Mouse (Mus musculus) kidney, adult 2 months (tissue): ENCODE results near the gene Eva1c. TPM values are rescaled to one million over a fixed set of nuclear protein-coding genes. Genes with fewer than 3 reads are reported as not detected.
A peak's percentile ranks its signal among the peaks of the same experiment; 100 is the strongest.
"Not testable (repeated sequence)": the region's sequence is repeated elsewhere in the genome, so short reads cannot be mapped to it uniquely, and the experiment has no call there.

ENCODE experiments used
- DNase-seq: peaks from one replicate; pipeline ENCODE4 v3.0.0; 2021
- H3K27ac ChIP-seq: fragments of 200-500 bp; 2 replicates; pipeline ENCODE4 v1.5.1; 2012; ENCODE audit warnings: low read depth, low read length, control low read depth, inconsistent platforms; ENCODE audit not compliant: insufficient read depth
- H3K27me3 ChIP-seq: fragments of 200-500 bp; replicated peaks from 2 replicates; pipeline ENCODE4 v1.6.1; 2012; ENCODE audit warnings: mild to moderate bottlenecking, moderate library complexity, low read length, inconsistent platforms; ENCODE audit not compliant: control insufficient read depth, insufficient read depth
- H3K36me3 ChIP-seq: fragments of 200-500 bp; 2 replicates; pipeline ENCODE4 v1.6.1; 2012; ENCODE audit warnings: mild to moderate bottlenecking, moderate library complexity, low read length, inconsistent platforms; ENCODE audit not compliant: control insufficient read depth, insufficient read depth
- H3K4me1 ChIP-seq: fragments of 200-500 bp; 2 replicates; pipeline ENCODE4 v1.6.1; 2011; ENCODE audit warnings: low read length; ENCODE audit not compliant: control insufficient read depth, insufficient read depth
- H3K4me3 ChIP-seq: fragments of 200-500 bp; 2 replicates; pipeline ENCODE4 v1.5.1; 2011; ENCODE audit warnings: mild to moderate bottlenecking, low read depth, low read length, control low read depth; ENCODE audit not compliant: insufficient read depth
- CTCF ChIP-seq: fragments of 200-500 bp; conservative IDR thresholded peaks from 2 replicates; pipeline ENCODE4 v1.5.1; 2011; ENCODE audit warnings: low read depth, mild to moderate bottlenecking, control low read depth, low read length, moderate library complexity, mixed read lengths; ENCODE audit not compliant: insufficient read depth, insufficient read length
- POLR2A ChIP-seq: fragments of 200-500 bp; IDR thresholded peaks from one replicate; pipeline ENCODE4 v1.6.1; 2011; ENCODE audit warnings: low read depth, low read length, control low read depth
- WGBS: fragments of 180-500 bp; shearing (Covaris S2); methylation state at CpG from one replicate; pipeline ENCODE4 v1.1.7; 2018; 5-methylcytosine and 5-hydroxymethylcytosine counted together
- polyA plus RNA-seq: library from polyadenylated mRNA; depleted of rRNA; stranded (reverse); fragments of >200 nt; gene quantifications from 2 replicates; pipeline ENCODE4 v1.2.3, GENCODE M21; 2012

The Eva1c gene
- polyA plus RNA-seq, 1 experiment, result 5.8 TPM

- no peak for TF ChIP-seq CTCF
- TF ChIP-seq POLR2A, result no peak
- Histone ChIP-seq H3K4me1 (no peaks in the 10 kb centered on the region), H3K27ac (peak within 1 kb of the TSS; percentile 56), H3K27me3 (no peaks in the 10 kb centered on the region), H3K36me3 (no peaks in the 10 kb centered on the region), H3K4me3 (peak within 1 kb of the TSS; percentile 91)
- peak; percentile 99 for DNase-seq
- WGBS, result 1% methylated on average over 47 of the region's 47 CpGs
Observed at GRCm38 (mm10) chr16:90809975-90810715, 16.4 kb upstream of the Eva1c start, which contains the start of gene Urb1. Gene Urb1 (minus strand): TSS chr16:90810413.

- 42% methylated on average over 11 of the region's 11 CpGs for WGBS
- DNase-seq, result no peak
- no peak for TF ChIP-seq CTCF
- no peak for TF ChIP-seq POLR2A
- H3K4me1 ChIP-seq, result no peaks in the 10 kb centered on the region
- H3K27me3 ChIP-seq, result no peaks in the 10 kb centered on the region
- peak overlapping the region; percentile 23 for H3K4me3 ChIP-seq
- no peaks in the 10 kb centered on the region for H3K36me3 ChIP-seq
- H3K27ac ChIP-seq, result peak overlapping the region; percentile 56
Observed at GRCm38 (mm10) chr16:90810716-90811256, 15.7 kb upstream of the Eva1c start.

- Histone ChIP-seq H3K27ac (no peak overlapping the region), H3K27me3 (no peaks in the 10 kb centered on the region), H3K4me3 (no peak overlapping the region), H3K4me1 (no peaks in the 10 kb centered on the region), H3K36me3 (no peaks in the 10 kb centered on the region)
- TF ChIP-seq CTCF (no peak), POLR2A (no peak)
- no peak for DNase-seq
- WGBS, result 88% methylated on average over 5 of the region's 5 CpGs
Observed at GRCm38 (mm10) chr16:90812086-90812485, 14.4 kb upstream of the Eva1c start.

- 83% methylated on average over 6 of the region's 6 CpGs for WGBS
- Histone ChIP-seq H3K27ac (no peak overlapping the region), H3K36me3 (no peaks in the 10 kb centered on the region), H3K4me1 (no peaks in the 10 kb centered on the region), H3K4me3 (no peak overlapping the region), H3K27me3 (no peaks in the 10 kb centered on the region)
- no peak for DNase-seq
- TF ChIP-seq CTCF, result no peak
- TF ChIP-seq POLR2A, result no peak
Observed at GRCm38 (mm10) chr16:90820326-90820725, 6.2 kb upstream of the Eva1c start.

- TF ChIP-seq POLR2A, result no peak
- no peak for TF ChIP-seq CTCF
- 81% methylated on average over 14 of the region's 14 CpGs for WGBS
- no peaks in the 10 kb centered on the region for H3K4me1 ChIP-seq
- no peaks in the 10 kb centered on the region for H3K27me3 ChIP-seq
- H3K27ac ChIP-seq, result no peak overlapping the region
- H3K4me3 ChIP-seq, result no peak overlapping the region
- no peaks in the 10 kb centered on the region for H3K36me3 ChIP-seq
- no peak for DNase-seq
Observed at GRCm38 (mm10) chr16:90821046-90821697, 5.3 kb upstream of the Eva1c start.

- 91% methylated on average over 10 of the region's 10 CpGs for WGBS
- no peaks in the 10 kb centered on the region for H3K36me3 ChIP-seq
- H3K4me1 ChIP-seq, result no peaks in the 10 kb centered on the region
- DNase-seq, result no peak
- TF ChIP-seq CTCF (no peak), POLR2A (no peak)
- H3K27ac ChIP-seq, result no peak overlapping the region
- H3K4me3 ChIP-seq, result no peak overlapping the region
- H3K27me3 ChIP-seq, result no peaks in the 10 kb centered on the region
Observed at GRCm38 (mm10) chr16:90822284-90822935, 4.1 kb upstream of the Eva1c start.

- no peak overlapping the region for H3K4me3 ChIP-seq
- no peaks in the 10 kb centered on the region for H3K36me3 ChIP-seq
- no peak overlapping the region for H3K27ac ChIP-seq
- no peaks in the 10 kb centered on the region for H3K4me1 ChIP-seq
- H3K27me3 ChIP-seq, result no peaks in the 10 kb centered on the region
- TF ChIP-seq CTCF (no peak), POLR2A (no peak)
- 63% methylated on average over 7 of the region's 7 CpGs for WGBS
- no peak for DNase-seq
Observed at GRCm38 (mm10) chr16:90822981-90823380, 3.5 kb upstream of the Eva1c start.

GRCm38 (mm10) chr16:90823986-90824385 is 2.5 kb upstream of the Eva1c start:
- H3K36me3 ChIP-seq, H3K27ac ChIP-seq, DNase-seq, H3K4me1 ChIP-seq, H3K4me3 ChIP-seq, H3K27me3 ChIP-seq: not testable (repeated sequence)
- 77% methylated on average over 4 of the region's 4 CpGs for WGBS
